Mouse (Mus musculus): ENCODE measurements around the gene Pax3. TPM values are rescaled to one million over a fixed set of nuclear protein-coding genes. Genes with fewer than 3 reads are reported as not detected.
A peak's percentile ranks its signal among the peaks of the same experiment; 100 is the strongest.

Pax3 gene
- polyA plus RNA-seq, 1 experiment from 2014 or later: 33.6 TPM

- H3K27me3 ChIP-seq (ENCODE audit: low read depth, poor library complexity, severe bottlenecking): peaks cover 100% of the 10 kb centered on the region
- no peak overlapping the region for H3K27ac ChIP-seq (replicated peaks)
- no peak overlapping the region for H3K4me3 ChIP-seq
- no peaks in the 10 kb centered on the region for H3K36me3 ChIP-seq
- WGBS: 3% methylated on average over 9 of the region's 9 CpGs
- DNase-seq (ENCODE audit: low spot score): no peak
- no peaks in the 10 kb centered on the region for H3K9me3 ChIP-seq (replicated peaks)
- H3K4me1 ChIP-seq: peaks cover 27% of the 10 kb centered on the region
Observed at GRCm38 (mm10) chr1:78208281-78208814, 11.4 kb upstream of the Pax3 start.

GRCm38 (mm10) chr1:78204341-78204740 lies 7.4 kb upstream of the Pax3 start:
- DNase-seq (ENCODE audit: low spot score): no peak
- no peak overlapping the region for H3K27ac ChIP-seq (replicated peaks)
- 28% methylated on average over 4 of the region's 4 CpGs for WGBS
- H3K27me3 ChIP-seq (ENCODE audit: low read depth, poor library complexity, severe bottlenecking): peaks cover 99% of the 10 kb centered on the region
- H3K36me3 ChIP-seq: no peaks in the 10 kb centered on the region
- H3K4me1 ChIP-seq: peaks cover 47% of the 10 kb centered on the region
- peak overlapping the region; percentile 51 for H3K4me3 ChIP-seq
- H3K9me3 ChIP-seq (replicated peaks): no peaks in the 10 kb centered on the region

- Histone ChIP-seq H3K36me3 (no peaks in the 10 kb centered on the region), H3K9me3 (replicated peaks) (no peaks in the 10 kb centered on the region), H3K27me3 (ENCODE audit: low read depth, poor library complexity, severe bottlenecking) (peaks cover 99% of the 10 kb centered on the region), H3K4me1 (peaks cover 53% of the 10 kb centered on the region), H3K27ac (replicated peaks) (peak overlapping the region; percentile 76), H3K4me3 (peak overlapping the region; percentile 51)
- DNase-seq (ENCODE audit: low spot score): peak; percentile 57
- WGBS: under 1% methylated on average over 33 of the region's 33 CpGs
Observed at GRCm38 (mm10) chr1:78203622-78204211, 6.8 kb upstream of the Pax3 start.

- under 1% methylated on average over 14 of the region's 14 CpGs for WGBS
- H3K27me3 ChIP-seq (ENCODE audit: low read depth, poor library complexity, severe bottlenecking): peaks cover 99% of the 10 kb centered on the region
- DNase-seq (ENCODE audit: low spot score): peak; percentile 55
- no peaks in the 10 kb centered on the region for H3K36me3 ChIP-seq
- H3K4me1 ChIP-seq: peaks cover 59% of the 10 kb centered on the region
- H3K9me3 ChIP-seq (replicated peaks): no peaks in the 10 kb centered on the region
- H3K27ac ChIP-seq (replicated peaks): peak overlapping the region; percentile 76
- peak overlapping the region; percentile 51 for H3K4me3 ChIP-seq
Observed at GRCm38 (mm10) chr1:78203086-78203614, 6.2 kb upstream of the Pax3 start.

DNA sequence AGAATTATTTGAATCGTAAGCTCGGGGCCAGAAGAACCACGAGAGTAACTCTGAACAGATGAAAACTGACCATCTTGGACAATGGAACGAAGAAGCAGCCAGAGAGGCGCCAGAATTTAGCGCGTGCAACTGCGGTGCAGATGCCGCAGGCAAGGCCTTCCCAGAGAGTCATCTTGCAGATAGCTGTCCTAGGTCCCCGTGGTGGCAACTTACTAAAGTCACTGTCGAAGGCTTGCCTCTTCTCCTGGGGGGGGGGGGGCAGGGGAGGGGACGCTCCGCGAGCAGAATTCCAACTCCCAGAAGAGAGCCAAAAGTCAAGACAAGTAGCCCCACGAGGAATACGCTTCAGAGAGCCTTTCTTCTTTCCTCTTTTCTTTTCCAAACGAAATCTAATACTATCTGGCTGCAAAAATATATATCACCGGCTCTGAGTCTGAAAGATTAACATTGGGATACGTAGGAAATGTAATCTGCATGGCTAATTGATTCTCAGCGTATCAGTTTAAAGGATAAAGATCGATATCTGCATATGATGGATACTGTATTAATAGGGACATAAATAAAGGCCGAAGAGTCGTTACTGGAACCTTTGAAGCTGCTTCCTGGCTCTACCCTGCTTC lies 5.6 kb upstream of the Pax3 start:
- no peaks in the 10 kb centered on the region for H3K9me3 ChIP-seq (replicated peaks)
- peak overlapping the region; percentile 76 for H3K27ac ChIP-seq (replicated peaks)
- peaks cover 64% of the 10 kb centered on the region for H3K4me1 ChIP-seq
- WGBS: 2% methylated on average over 23 of the region's 23 CpGs
- H3K36me3 ChIP-seq: no peaks in the 10 kb centered on the region
- H3K4me3 ChIP-seq: peak overlapping the region; percentile 51
- DNase-seq (ENCODE audit: low spot score): peak; percentile 58
- peaks cover 99% of the 10 kb centered on the region for H3K27me3 ChIP-seq (ENCODE audit: low read depth, poor library complexity, severe bottlenecking)

GRCm38 (mm10) chr1:78201251-78202010 lies 4.5 kb upstream of the Pax3 start:
- WGBS: 2% methylated on average over 28 of the region's 28 CpGs
- Histone ChIP-seq H3K36me3 (no peaks in the 10 kb centered on the region), H3K9me3 (replicated peaks) (no peaks in the 10 kb centered on the region), H3K4me1 (peaks cover 76% of the 10 kb centered on the region), H3K27me3 (ENCODE audit: low read depth, poor library complexity, severe bottlenecking) (peaks cover 99% of the 10 kb centered on the region), H3K27ac (replicated peaks) (peak overlapping the region; percentile 73), H3K4me3 (peak overlapping the region; percentile 44)
- DNase-seq (ENCODE audit: low spot score): peak; percentile 64

DNA sequence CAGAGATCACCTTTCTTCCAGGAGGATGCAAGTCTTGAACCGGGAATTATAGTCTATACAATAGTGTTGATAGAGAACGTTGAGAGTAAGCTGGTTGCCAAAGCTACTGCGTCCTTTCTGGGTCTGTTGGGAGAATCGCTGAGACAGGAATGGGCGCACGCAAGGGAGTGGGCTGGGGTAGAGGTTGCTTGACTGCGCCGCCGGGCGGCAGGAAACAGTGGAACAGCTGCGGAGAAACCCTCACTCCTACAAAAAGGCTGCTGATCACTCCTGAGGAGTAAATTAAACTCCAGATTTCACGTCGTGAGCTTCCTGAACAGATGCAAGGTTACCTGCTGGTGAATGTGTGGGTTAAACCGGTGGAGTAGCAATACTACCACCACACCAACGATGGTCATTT lies 3.3 kb upstream of the Pax3 start:
- peak; percentile 73 for DNase-seq (ENCODE audit: low spot score)
- H3K4me3 ChIP-seq: peak overlapping the region; percentile 44
- H3K36me3 ChIP-seq: peaks cover 2% of the 10 kb centered on the region; the same call in 1 of the 2 replicates
- H3K27ac ChIP-seq (replicated peaks): peak overlapping the region; percentile 71
- under 1% methylated on average over 15 of the region's 15 CpGs for WGBS
- H3K4me1 ChIP-seq: peaks cover 78% of the 10 kb centered on the region
- peaks cover 99% of the 10 kb centered on the region for H3K27me3 ChIP-seq (ENCODE audit: low read depth, poor library complexity, severe bottlenecking)
- no peaks in the 10 kb centered on the region for H3K9me3 ChIP-seq (replicated peaks)

- WGBS: 2% methylated on average over 9 of the region's 9 CpGs
- Histone ChIP-seq H3K4me3 (peak overlapping the region; percentile 75), H3K9me3 (replicated peaks) (no peaks in the 10 kb centered on the region), H3K27me3 (ENCODE audit: low read depth, poor library complexity, severe bottlenecking) (peaks cover 99% of the 10 kb centered on the region), H3K27ac (replicated peaks) (peak overlapping the region; percentile 93), H3K4me1 (peaks cover 75% of the 10 kb centered on the region), H3K36me3 (peaks cover 6% of the 10 kb centered on the region; the same call in 1 of the 2 replicates)
- DNase-seq (ENCODE audit: low spot score): no peak
Observed at GRCm38 (mm10) chr1:78199221-78199620, 2.3 kb upstream of the Pax3 start.

DNA sequence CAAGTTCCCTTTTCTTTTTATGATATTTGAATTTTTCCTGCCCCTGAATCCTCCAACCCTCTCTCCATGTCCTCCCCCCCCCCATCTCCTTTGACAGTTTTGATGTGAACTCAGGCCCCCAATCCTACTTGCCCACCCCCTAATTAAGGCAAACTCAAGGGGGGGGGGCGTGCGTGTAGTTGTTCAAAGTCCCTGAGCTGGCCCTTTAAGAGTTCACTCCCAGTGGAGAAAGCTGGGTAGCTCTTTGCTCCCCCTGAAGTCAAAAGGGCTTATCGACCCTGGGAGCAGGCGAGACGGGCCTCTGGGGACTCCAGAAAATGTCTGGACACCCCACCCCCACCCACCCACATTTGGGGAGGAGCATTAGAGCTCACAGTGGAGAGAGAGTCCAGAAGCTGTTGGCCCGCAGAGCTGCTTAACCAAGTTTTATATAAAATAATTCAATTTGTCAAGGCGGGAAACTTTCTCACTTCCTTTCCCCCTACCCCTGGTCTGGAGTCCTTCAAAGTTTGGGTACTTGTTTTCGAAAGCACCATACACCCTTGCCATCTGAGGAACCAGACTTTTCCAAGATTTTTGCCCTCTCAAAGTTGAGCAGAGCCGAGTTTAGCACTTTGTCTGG lies 1.5 kb upstream of the Pax3 start:
- DNase-seq (ENCODE audit: low spot score): peak; percentile 74
- peaks cover 99% of the 10 kb centered on the region for H3K27me3 ChIP-seq (ENCODE audit: low read depth, poor library complexity, severe bottlenecking)
- H3K4me3 ChIP-seq: peak overlapping the region; percentile 75
- no peaks in the 10 kb centered on the region for H3K9me3 ChIP-seq (replicated peaks)
- H3K36me3 ChIP-seq: peaks cover 10% of the 10 kb centered on the region
- WGBS: under 1% methylated on average over 9 of the region's 9 CpGs
- H3K4me1 ChIP-seq: peaks cover 69% of the 10 kb centered on the region
- H3K27ac ChIP-seq (replicated peaks): peak overlapping the region; percentile 93

- WGBS: under 1% methylated on average over 21 of the region's 21 CpGs
- peaks cover 66% of the 10 kb centered on the region for H3K4me1 ChIP-seq
- no peaks in the 10 kb centered on the region for H3K9me3 ChIP-seq (replicated peaks)
- H3K27ac ChIP-seq (replicated peaks): peak overlapping the region; percentile 93
- peak; percentile 55 for DNase-seq (ENCODE audit: low spot score)
- peak overlapping the region; percentile 75 for H3K4me3 ChIP-seq
- peaks cover 18% of the 10 kb centered on the region for H3K36me3 ChIP-seq
- H3K27me3 ChIP-seq (ENCODE audit: low read depth, poor library complexity, severe bottlenecking): peaks cover 99% of the 10 kb centered on the region
Observed at GRCm38 (mm10) chr1:78197351-78198234, 659 bp upstream of the Pax3 start.

GRCm38 (mm10) chr1:78195771-78196712 lies 892 bp downstream of the Pax3 start:
- Histone ChIP-seq H3K27ac (replicated peaks) (peak overlapping the region; percentile 93), H3K4me1 (peaks cover 70% of the 10 kb centered on the region), H3K36me3 (peaks cover 26% of the 10 kb centered on the region), H3K27me3 (ENCODE audit: low read depth, poor library complexity, severe bottlenecking) (peaks cover 100% of the 10 kb centered on the region), H3K4me3 (peak overlapping the region; percentile 75), H3K9me3 (replicated peaks) (no peaks in the 10 kb centered on the region)
- WGBS: under 1% methylated on average over 42 of the region's 42 CpGs
- peak; percentile 36 for DNase-seq (ENCODE audit: low spot score)

Measured in midbrain, embryonic 10.5 days (tissue).